Mouse (Mus musculus) spleen, adult 12 weeks (tissue): ENCODE measurements around the gene 4930453N24Rik.

Experiments used
- DNase-seq: peaks from one replicate; pipeline ENCODE4 v3.0.0; 2022; ENCODE audit warnings: low spot score

The 4930453N24Rik gene

GRCm38 (mm10) chr16:64721542-64721941 is 49.4 kb downstream of the 4930453N24Rik start:
- no peak for DNase-seq

DNA sequence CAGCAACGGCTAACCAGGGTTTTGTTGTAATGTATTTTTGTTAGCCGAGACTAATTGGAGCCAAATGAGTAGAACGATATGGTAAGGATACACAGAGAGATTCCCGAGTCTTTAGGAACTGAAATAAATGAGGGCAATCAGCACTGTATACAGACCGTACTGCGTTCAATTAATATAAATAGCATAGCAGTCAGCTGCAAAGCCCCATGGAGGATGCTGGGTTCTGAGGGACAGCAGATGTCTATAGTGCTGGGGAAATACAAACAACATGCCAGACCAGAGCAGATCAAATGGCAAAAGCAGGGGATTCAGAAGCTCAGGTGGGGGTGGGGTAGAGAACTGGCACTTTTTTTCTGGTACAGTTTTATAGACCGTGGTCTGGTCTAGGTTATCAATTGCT is 51.9 kb downstream of the 4930453N24Rik start:
- DNase-seq, result no peak

GRCm38 (mm10) chr16:64717814-64718213 is 53.1 kb downstream of the 4930453N24Rik start:
- DNase-seq, result no peak

- DNase-seq, result no peak
Observed at GRCm38 (mm10) chr16:64711816-64712215, 59.1 kb downstream of the 4930453N24Rik start.
